Mouse (Mus musculus) c-Kit-positive CD71-positive TER-119-positive erythroid progenitor cells, embryonic 14.5 days (primary cell): ENCODE results near the gene Foxs1.

Experiments used
- DNase-seq: peaks from one replicate; pipeline ENCODE4 v3.0.0-alpha.2; 2013; ENCODE audit warnings: low spot score

Foxs1 gene

DNA sequence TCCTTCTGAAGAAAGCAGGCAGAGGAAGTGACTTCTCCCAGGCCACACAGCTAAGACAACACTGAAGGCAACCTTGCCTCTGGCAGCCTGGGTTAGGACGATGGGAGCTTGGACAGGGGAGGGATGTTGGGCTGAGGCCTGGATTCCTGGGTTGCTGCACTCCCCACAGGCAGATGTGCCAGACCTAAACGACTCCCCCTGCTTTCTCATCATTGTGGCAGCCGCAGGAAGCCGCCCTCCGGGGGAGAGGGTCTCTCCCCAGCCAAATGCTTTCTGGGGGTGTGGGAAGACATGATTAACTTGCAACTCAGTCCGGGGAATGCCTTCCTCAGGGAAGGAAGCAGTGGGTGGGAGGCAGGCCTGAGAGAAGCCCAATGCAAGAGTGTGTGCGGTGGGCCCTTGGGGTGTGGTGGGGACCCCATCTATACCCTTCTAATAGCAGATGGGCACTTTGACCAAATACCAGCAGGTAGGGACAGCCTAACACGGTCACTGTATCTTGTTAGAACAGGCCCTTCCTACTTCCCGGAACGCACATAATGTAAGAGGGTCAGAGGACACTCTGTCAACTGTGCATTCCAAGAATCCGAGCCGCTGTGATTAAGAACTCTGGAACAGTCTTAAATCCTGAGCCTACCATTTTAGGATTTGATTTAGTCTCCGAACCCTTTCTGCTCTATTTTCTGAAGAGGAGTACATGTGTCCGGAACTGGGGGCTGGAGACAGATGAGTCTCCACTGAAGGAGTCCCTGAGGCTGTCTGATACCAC, 4.6 kb downstream of the Foxs1 start:
- DNase-seq, result no peak

DNA sequence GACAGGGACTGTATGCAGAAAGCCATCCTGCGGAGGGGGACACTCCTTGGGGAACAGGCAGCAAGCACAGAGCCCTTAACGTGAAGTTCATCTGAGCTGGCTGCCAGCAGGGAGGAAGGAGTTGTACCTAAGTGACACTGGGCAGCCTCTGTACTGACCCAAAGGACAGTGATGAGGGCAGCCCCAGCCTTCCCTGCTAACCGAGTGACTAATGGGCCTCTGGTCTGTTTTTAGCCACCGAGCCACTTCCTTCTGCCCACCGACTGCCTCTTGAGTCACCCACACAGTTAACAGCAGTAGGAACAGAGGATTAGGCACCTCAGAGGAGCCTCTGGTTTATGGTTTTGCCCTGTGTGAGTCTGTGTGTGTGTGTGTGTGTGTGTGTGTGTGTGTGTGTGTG, 5.6 kb downstream of the Foxs1 start:
- DNase-seq, result no peak

DNA sequence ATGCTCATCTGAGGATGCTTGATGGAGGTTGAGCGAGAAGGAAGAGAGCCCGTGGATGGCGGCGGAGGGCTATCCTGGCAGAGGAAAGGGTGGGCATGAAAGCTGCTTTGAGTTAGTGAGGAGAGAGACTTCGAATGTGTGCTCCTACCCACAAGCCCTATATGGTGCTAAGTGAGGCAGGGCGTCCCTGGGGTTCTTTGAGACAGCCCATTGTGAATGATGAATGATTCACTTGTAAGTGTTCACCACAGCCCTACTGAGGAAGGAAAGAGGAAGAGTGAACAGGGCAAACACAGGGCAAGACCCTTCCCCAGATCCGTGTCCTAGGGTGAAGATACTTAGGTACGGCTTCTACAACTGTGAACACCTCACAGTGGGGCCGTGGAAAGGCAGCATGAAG, 6.1 kb downstream of the Foxs1 start:
- no peak for DNase-seq

- no peak for DNase-seq
Measured at GRCm38 (mm10) chr2:152925189-152925872, 7.7 kb downstream of the Foxs1 start.

GRCm38 (mm10) chr2:152924543-152924942, 8.5 kb downstream of the Foxs1 start:
- DNase-seq, result no peak

DNA sequence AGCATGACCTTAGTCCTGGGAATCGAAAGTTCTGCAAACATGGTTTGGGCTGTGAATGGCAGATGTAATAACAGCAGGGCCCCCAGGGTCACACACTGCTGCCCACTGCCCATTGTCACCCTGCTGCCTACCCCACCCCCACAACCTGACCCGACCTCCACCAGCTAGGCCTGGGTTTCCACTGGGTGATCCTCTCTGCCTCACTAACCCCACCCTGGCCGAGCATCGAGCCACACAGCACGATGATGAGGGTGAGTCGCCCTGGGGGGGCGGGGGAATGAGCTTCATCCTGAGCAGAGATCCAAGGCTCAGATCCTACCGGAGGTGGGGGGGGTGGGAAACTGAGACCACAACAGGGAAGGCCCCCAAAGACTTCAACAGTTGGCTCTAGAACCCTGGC, 8.9 kb downstream of the Foxs1 start:
- DNase-seq, result no peak

DNA sequence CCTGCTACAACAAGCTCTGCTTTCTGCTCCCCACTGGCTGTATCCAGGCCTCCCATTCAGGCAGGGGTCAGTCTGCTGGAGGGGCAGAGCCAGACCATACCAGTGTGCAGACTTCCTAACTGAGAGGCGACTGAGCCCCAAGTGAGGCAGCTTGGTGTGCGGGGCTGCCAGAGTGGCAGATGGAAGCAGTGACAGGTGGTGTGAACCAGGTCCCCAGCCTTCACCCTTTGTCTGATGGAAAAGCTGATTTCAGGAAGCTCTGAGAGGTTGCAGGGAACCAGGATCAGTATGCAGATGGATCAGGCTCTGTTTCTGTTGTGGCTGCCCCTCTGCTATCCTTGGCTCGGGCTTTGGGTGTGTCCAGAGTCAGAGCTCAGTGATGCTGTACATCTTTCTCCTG, 9.4 kb downstream of the Foxs1 start:
- DNase-seq, result no peak

GRCm38 (mm10) chr2:152922376-152922775, 10.6 kb downstream of the Foxs1 start:
- DNase-seq, result no peak

GRCm38 (mm10) chr2:152917671-152918070, 15.3 kb downstream of the Foxs1 start:
- no peak for DNase-seq

DNA sequence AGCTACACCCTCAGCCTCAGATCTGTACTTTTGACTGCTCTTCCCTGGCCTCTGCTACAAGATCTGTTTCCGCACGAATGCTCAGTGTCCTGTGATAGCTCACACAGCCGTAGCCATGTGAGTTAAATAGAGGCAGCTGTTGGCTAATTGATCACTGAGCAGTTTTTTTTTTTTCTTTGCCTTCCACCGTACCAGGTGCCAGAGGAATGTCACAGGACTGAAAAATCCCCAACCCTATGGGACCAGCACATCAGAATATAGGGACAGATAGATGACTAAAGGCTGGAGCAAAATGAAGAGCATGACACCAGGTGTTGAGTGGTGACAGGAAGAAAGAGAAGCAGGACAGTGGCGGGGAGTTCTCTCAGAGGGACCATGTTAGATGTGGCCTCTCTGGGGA, 16.9 kb downstream of the Foxs1 start:
- no peak for DNase-seq

DNA sequence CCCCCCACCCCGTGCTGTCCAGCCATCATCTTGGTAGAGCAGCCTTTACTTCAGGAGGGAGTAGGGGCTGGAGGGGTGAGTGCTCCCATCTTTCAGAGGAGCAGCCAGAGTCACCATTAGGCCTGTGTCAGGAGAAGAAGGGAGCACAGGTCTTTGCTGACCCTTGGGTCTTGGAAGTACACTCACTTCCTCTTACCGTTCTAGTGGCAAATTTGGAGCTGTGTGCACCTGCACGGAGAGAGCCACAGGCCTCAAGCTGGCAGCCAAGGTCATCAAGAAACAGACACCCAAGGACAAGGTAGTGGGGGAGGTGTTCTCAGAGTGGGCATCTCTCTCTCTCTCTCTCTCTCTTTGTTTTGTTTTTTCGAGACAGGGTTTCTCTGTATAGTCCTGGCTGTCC, 17.6 kb downstream of the Foxs1 start:
- no peak for DNase-seq

GRCm38 (mm10) chr2:152914310-152915120, 18.5 kb downstream of the Foxs1 start:
- peak; percentile 83 for DNase-seq

- DNase-seq, result no peak
Measured at GRCm38 (mm10) chr2:152913471-152913870, 19.5 kb downstream of the Foxs1 start.

DNA sequence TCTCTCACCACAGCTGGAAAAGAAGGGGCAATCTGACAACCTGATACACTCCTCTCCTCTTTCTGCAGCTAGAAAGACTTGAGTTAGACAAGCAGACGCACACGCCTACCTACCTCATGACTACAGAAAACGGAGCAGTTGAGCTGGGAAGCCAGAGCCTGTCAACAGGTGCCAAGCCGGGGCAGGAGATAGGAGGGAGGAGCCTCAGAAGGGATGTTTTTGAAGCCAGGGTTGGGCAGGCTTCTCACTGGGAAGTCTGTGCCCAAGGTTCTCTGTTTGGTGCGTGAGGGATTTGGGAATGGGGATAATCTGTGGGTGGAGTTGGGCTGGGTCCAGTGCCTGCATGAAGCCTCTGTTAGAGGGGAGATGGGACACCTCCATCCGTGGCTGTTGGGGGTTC, 21.6 kb downstream of the Foxs1 start:
- no peak for DNase-seq

DNA sequence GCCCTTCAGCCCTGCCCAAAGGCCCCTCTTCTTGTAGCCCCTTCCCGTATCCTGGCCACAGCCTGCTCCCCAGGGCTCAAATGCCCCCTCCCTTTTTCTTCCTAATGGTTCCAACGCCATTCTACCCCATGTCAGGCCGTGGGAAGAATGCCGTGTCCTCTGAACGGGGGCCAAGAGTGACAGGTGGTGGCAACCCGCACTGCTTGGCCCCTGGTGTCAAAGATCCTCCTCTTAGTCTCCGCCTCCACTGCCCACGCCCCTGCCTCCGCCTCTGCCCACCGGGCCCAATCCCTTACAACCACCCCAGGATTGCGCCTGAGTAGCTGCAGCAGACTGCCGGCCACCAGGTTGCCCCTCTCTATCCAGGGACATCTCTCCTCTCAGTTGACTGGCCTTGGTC, 22.0 kb downstream of the Foxs1 start, which contains the start of gene Mylk2:
Gene Mylk2 (plus strand): TSS at position 322 of the 400 bp plus-strand sequence.
- DNase-seq, result no peak

DNA sequence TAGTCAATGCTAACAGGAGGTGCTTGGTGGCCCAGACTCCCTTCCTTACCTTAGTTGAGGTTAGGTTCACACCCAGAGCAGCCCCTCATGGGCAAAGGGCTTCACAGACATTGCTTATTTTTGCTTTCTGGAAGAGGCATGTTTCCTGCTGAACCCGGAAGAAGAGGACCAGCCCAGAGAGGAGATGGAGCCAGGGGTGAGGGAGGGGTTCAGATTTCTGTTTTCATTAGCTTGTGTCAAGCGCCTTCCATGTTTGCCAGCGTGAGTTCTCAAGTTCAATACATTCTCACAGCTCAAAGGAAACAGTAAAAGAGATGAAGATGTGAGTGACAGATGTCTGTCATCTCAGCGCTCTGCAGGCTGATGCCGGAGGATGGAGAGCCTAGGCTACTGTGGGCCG, 23.2 kb downstream of the Foxs1 start:
- DNase-seq, result no peak

DNA sequence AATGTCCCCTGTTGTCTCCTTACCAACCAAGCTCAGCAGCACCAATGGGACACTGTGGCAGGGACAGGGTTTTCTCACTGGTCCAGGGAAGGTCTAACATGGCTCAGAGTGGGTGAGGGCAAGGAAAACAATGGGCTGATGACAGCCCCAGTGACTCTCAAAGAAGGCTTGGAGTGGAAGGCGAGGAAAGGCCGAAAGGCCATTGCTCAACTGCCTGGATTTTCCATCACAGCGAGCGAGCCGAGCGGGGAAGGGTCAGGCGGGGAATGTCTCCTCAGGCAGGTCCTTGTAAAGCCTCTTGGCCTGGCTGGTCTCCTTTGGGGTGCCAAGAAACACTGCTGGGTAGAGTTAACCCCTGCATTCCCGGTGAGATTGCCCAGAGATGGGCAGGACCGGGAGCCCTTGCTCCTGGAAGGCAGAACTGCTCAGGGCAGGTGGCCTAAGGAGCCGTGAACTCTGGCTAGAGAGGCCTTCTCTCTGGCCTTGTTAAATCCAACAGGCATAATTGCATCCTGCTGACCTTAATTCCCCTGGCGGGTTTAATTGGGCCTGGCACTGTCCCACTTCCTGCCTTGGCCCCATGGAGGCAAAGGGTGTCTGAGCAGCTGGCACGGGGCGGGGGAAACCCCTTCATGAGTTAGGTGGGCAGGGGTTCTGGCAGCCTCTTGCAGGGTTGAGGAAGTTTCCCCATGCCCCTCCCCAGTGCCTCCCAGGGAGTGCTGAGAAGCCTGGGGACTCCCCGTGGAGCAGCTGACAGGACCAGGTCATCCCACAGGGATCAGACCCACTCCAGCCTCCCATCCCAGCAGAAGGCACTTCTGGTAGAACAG, 25.7 kb downstream of the Foxs1 start:
- no peak for DNase-seq

DNA sequence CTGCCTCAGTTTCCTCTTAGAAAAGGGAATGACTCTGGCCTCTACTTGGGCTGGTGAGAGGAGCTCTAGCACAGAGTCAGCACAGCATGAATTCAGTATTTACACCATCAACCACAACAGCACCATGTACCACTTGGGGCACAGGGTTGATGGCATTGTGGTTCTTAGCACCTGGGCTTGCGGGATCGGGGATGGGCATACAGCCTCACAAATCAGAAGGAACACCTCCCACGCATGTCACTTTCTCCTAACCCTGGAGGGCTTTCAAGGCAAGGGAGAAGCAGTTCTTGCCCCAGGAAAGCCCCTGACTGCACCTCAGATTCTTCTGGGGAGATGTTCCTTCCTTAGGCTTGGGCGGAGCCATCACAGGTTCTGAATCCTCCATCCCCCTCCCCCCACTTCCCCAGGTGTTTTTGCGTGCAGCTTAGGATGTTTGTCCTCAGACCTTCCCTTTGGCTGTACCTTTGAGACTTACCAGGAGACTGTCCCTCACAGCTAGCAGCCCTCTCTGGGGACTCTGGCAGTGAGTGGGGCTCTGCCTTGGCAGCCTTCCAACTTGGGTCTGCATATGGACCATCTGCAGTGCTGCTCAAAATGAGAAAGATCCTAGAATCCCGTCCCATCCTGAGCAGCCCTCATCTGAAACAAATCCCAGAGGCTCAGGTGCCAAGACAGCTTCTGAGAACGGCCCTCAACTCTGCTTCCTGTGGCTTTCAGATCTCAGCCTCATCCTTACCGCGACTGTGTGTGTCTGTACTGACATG, 26.6 kb downstream of the Foxs1 start:
- no peak for DNase-seq

- DNase-seq, result no peak
Measured at GRCm38 (mm10) chr2:152905036-152905829, 27.8 kb downstream of the Foxs1 start.

GRCm38 (mm10) chr2:152904127-152904643, 28.8 kb downstream of the Foxs1 start:
- DNase-seq, result no peak
